Mouse (Mus musculus) stomach, postnatal 0 days (tissue): ENCODE measurements around the gene Gpr15.

ENCODE experiments used
- CTCF ChIP-seq: IDR thresholded peaks from 2 replicates; pipeline ENCODE4 v1.5.1; 2016; ENCODE audit warnings: antibody characterized with exemption, low read depth, mild to moderate bottlenecking, moderate library complexity
- EP300 ChIP-seq: optimal IDR thresholded peaks from 2 replicates; pipeline ENCODE3; 2016; ENCODE audit warnings: antibody characterized with exemption

DNA sequence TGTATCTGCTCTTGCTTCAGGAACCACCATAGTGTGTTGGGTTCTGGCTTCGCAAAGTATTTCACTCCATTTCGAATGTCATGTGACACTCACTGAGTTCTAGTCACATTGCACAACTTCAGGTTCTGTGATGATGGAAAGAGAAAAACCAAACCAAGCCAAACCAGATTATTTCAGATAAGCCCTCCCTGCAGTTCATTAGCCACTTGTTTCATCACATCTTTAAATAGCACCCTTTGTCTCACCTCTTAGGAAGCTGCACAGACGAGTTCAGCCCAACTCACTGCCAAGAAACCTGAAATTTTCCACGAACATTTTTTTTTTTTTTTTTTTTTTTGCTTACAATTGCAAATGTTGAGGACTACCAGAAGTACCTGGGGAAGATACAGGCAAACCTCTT lies 27.8 kb upstream of the Gpr15 start:
- TF ChIP-seq CTCF, result no peak
- no peak for TF ChIP-seq EP300
